Mouse (Mus musculus) embryonic fibroblast, embryonic 13.5 days (primary cell): ENCODE results near the gene Il4.

Experiments
- CTCF ChIP-seq: IDR thresholded peaks from 2 replicates; pipeline ENCODE4 v1.5.1; 2011; ENCODE audit warnings: mild to moderate bottlenecking, control low read depth, low read length, moderate library complexity, borderline replicate concordance; ENCODE audit not compliant: insufficient read depth
- POLR2A ChIP-seq: IDR thresholded peaks from 2 replicates; pipeline ENCODE4 v1.6.1; 2011; ENCODE audit warnings: low read depth, mild to moderate bottlenecking, control low read depth, low read length, moderate library complexity

DNA sequence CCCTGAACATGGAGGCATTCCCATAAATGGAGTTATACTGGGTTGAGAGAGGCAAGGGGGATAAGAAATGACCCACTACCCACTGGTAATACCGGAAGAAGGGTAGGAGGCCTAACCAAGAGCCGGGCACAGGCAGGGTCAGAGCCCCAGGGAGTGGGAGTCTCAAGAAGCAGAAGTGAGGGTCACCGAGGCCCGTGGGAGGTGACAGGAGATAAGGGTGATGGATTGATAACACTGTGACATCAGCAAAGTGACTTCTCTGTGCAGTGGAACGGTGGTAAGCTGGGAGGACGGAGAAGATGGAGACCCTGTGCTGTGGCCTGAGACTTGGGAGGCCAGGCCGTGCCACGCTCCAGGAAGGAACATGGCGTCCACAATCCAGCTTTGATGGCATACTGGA is 5.1 kb upstream of the Il4 start:
- no peak for TF ChIP-seq POLR2A
- no peak for TF ChIP-seq CTCF
